Mouse (Mus musculus) embryonic facial prominence, embryonic 15.5 days (tissue): ENCODE measurements around the gene Gm5142. TPM values are rescaled to one million over a fixed set of nuclear protein-coding genes. Genes with fewer than 3 reads are reported as not detected.

Experiments
- ATAC-seq: fragments of 200-750 bp; cut with Nextera tagmentation; 2 replicates; pipeline ENCODE4 v1.8.0; 2017; ENCODE audit warnings: low read depth, moderate TSS enrichment; ENCODE audit not compliant: insufficient number of reproducible peaks, low FRiP score, low TSS enrichment
- H3K27ac ChIP-seq: fragments of 300-500 bp; sonication (generic); replicated peaks from 2 replicates; pipeline ENCODE4 v1.5.1; 2015; ENCODE audit warnings: mild to moderate bottlenecking, inconsistent platforms
- H3K27me3 ChIP-seq: fragments of 300-500 bp; sonication (generic); 2 replicates; pipeline ENCODE4 v1.6.1; 2015; ENCODE audit warnings: inconsistent platforms
- H3K36me3 ChIP-seq: fragments of 300-500 bp; sonication (generic); 2 replicates; pipeline ENCODE4 v1.6.1; 2015; ENCODE audit warnings: mild to moderate bottlenecking, inconsistent platforms
- H3K4me1 ChIP-seq: fragments of 300-500 bp; sonication (generic); 2 replicates; pipeline ENCODE4 v1.6.1; 2015; ENCODE audit warnings: inconsistent platforms
- H3K4me2 ChIP-seq: fragments of 300-500 bp; sonication (generic); replicated peaks from 2 replicates; pipeline ENCODE4 v1.6.1; 2015; ENCODE audit warnings: mild to moderate bottlenecking, inconsistent platforms
- H3K4me3 ChIP-seq: fragments of 300-500 bp; sonication (generic); replicated peaks from 2 replicates; pipeline ENCODE4 v1.5.1; 2015; ENCODE audit warnings: mild to moderate bottlenecking, inconsistent platforms
- H3K9ac ChIP-seq: fragments of 300-500 bp; sonication (generic); 2 replicates; pipeline ENCODE4 v1.6.1; 2015; ENCODE audit warnings: inconsistent platforms
- H3K9me3 ChIP-seq: fragments of 300-500 bp; sonication (generic); replicated peaks from 2 replicates; pipeline ENCODE4 v1.6.1; 2016; ENCODE audit warnings: inconsistent platforms
- WGBS: fragments of 180-500 bp; shearing (Covaris S2); methylation state at CpG from one replicate; pipeline ENCODE4 v1.1.7; 2015; 5-methylcytosine and 5-hydroxymethylcytosine counted together
- polyA plus RNA-seq: library from polyadenylated mRNA; unstranded; fragments of >200 nt; fragmentation: Nextera tagmentation; extraction: Ambion mirVana; gene quantifications from 2 replicates; pipeline ENCODE4 v1.2.1, GENCODE M21; 2015

The Gm5142 gene
- polyA plus RNA-seq, 1 experiment from 2014 or later: not detected

DNA sequence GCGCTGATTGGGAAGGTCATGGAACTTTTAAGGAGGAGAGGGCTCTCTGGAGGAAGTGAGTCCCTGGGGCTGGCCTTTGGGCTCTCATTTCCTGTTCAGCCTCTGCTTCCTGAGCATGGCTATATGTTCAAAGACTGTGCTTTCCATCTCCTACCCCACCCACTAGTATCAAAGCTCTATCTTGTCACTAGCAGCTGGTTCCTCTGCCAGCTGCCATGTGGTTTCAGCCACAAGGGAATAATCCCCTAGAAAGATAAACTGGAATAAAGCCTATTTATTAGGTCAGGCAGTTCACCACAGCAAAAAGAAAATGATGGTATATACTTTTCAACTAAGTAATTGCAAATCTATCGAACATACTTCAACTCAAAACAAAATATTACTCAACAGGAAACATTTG is 4.2 kb upstream of the Gm5142 start:
- Histone ChIP-seq H3K36me3 (no peaks in the 10 kb centered on the region), H3K4me3 (no peak overlapping the region), H3K4me2 (no peak overlapping the region), H3K27me3 (no peaks in the 10 kb centered on the region), H3K9ac (no peak overlapping the region), H3K27ac (no peak overlapping the region), H3K9me3 (no peaks in the 10 kb centered on the region), H3K4me1 (no peaks in the 10 kb centered on the region)
- no peak for ATAC-seq
- 78% methylated on average over 2 of the region's 2 CpGs for WGBS

DNA sequence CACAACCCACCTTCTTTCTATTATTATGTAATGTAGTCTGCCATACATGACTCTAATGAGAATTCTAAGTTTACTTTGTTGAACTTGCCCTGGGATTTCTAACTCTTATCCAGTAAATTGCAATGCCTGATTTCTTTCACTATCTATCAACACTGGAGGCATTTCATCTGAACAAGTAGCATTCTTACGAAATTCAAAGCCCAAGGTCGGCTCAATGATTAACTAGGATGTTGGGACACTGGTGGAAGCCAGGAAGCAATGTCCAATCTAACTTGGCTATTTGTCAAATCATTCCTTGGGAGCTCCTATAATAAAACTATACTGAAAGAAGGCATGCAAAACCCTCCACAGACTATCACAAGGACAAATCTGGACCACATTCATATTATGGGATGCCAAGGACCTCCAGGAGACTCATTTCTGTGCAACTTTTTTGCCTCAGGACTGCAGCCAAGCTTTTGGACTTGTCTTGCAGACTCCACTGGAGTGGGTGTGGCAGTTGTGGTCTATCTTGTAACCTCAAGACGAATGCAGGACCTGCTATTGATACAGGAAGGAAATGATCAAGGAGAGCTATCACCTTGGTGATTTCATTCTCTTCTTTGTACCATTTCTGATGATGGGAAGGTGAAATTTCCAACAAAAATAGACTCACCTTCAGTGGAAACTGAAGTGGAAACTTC is 21.4 kb downstream of the Gm5142 start:
- Histone ChIP-seq H3K9me3 (no peaks in the 10 kb centered on the region), H3K4me1 (no peaks in the 10 kb centered on the region), H3K27me3 (no peaks in the 10 kb centered on the region), H3K4me2 (no peak overlapping the region), H3K36me3 (no peaks in the 10 kb centered on the region), H3K27ac (no peak overlapping the region), H3K9ac (no peak overlapping the region), H3K4me3 (no peak overlapping the region)
- no peak for ATAC-seq
- WGBS: 71% methylated on average over 3 of the region's 3 CpGs

DNA sequence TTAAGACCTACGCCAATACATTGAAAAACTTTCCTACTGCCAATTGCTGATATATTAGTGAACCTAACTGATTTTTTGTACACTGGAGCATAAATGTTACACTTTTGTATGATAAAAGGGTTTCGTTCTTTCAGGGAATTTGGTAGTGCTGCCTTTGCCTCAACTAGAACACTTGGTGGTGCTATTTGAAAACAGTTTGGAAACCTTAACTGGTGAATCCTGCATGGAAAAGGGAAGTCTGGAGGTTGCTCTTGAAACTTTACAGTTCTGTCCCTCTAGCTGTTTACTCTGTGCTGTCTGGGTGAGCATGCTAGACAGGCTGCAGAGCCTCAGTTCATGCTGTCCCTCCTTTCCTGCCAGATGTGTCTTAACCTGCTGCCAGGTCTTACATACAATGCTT is 23.0 kb downstream of the Gm5142 start:
- no peaks in the 10 kb centered on the region for H3K4me1 ChIP-seq
- H3K9me3 ChIP-seq: no peaks in the 10 kb centered on the region
- no peak overlapping the region for H3K9ac ChIP-seq
- no peak overlapping the region for H3K27ac ChIP-seq
- no peak overlapping the region for H3K4me3 ChIP-seq
- H3K4me2 ChIP-seq: no peak overlapping the region
- H3K27me3 ChIP-seq: no peaks in the 10 kb centered on the region
- no peak for ATAC-seq
- WGBS: 78% methylated on average over 2 of the region's 2 CpGs
- no peaks in the 10 kb centered on the region for H3K36me3 ChIP-seq

DNA sequence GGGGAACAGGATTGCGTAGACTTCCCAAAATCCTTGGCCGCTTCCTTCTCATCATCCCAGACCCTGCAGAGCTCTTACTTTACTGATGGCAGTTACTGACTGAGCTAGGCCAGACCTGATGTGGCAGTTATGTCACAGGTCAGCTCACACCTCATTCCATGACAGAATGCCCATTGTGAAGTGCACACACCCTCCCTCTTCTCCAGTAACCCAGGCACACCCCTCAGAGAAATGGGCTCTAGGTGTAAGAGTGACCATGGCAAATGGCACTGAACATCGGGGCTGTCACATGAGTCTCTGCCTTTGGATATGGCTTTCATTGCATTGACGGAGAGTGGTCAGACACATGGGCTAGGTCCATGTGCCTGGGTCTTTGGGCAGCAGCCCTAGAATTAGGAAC is 35.8 kb downstream of the Gm5142 start, which contains the start of gene 1700129C05Rik:
Gene 1700129C05Rik (minus strand): TSS at position 101 of the 400 bp plus-strand sequence.
- ATAC-seq: no peak
- no peak within 1 kb of the TSS for H3K27ac ChIP-seq

DNA sequence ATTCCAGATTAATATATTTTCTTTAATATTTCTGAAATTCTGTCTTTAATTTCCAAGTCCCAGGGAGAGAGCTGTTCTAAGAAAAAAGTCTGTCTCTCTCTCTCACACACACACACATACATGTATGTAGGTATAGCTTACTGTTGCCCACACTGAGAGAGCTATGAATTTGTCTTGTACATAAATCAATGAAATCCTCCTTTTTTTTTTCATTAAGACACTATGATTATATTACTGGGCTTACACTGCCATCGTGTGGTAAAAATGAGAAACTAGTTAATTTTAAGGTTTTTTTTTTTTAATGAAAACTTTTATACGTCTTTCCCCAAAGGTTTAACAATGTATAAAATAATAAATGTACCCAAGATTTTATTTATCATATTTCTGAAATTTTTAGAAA is 64.3 kb downstream of the Gm5142 start:
- ATAC-seq: no peak
- H3K27ac ChIP-seq: no peak overlapping the region
- no peaks in the 10 kb centered on the region for H3K27me3 ChIP-seq
- no peak overlapping the region for H3K9ac ChIP-seq
- WGBS: 5% methylated on average over 2 of the region's 2 CpGs
- no peaks in the 10 kb centered on the region for H3K9me3 ChIP-seq
- no peak overlapping the region for H3K4me3 ChIP-seq
- H3K36me3 ChIP-seq: no peaks in the 10 kb centered on the region
- H3K4me1 ChIP-seq: no peaks in the 10 kb centered on the region
- H3K4me2 ChIP-seq: no peak overlapping the region

More for the DNA sequence above, 35.8 kb downstream of the Gm5142 start, which contains the start of gene 1700129C05Rik:
- Histone ChIP-seq H3K9me3 (no peaks in the 10 kb centered on the region), H3K4me1 (no peaks in the 10 kb centered on the region), H3K27me3 (no peaks in the 10 kb centered on the region), H3K4me2 (no peak within 1 kb of the TSS), H3K4me3 (no peak within 1 kb of the TSS), H3K9ac (no peak within 1 kb of the TSS), H3K36me3 (no peaks in the 10 kb centered on the region)
- 91% methylated on average over 4 of the region's 4 CpGs for WGBS

Other genes with a start within 250 kb of the Gm5142 start
- gene 1700129C05Rik, start 35.9 kb downstream of the Gm5142 start, polyA plus RNA-seq: not detected in 2 replicates
- gene Rcbtb1, start 22.5 kb upstream of the Gm5142 start, polyA plus RNA-seq: 44.5 and 48.3 TPM in 2 replicates
- gene Gm6904, start 81.5 kb upstream of the Gm5142 start, polyA plus RNA-seq: not detected in 2 replicates
- gene Phf11a, start 118.8 kb upstream of the Gm5142 start, polyA plus RNA-seq: not detected in 2 replicates
- 0.85 and 1.1 TPM in 2 replicates for gene Phf11b, start 162.6 kb upstream of the Gm5142 start, polyA plus RNA-seq
- 1.9 and 2.0 TPM in 2 replicates for gene Phf11d, start 186.7 kb upstream of the Gm5142 start, polyA plus RNA-seq
- gene Phf11c, start 216.6 kb upstream of the Gm5142 start, polyA plus RNA-seq: 0.46 and 0.51 TPM in 2 replicates